Mouse (Mus musculus): ENCODE results near the gene Uba52. TPM values are rescaled to one million over a fixed set of nuclear protein-coding genes. Genes with fewer than 3 reads are reported as not detected.

Gene Uba52
- polyA plus RNA-seq, 1 experiment = 611 TPM

DNA sequence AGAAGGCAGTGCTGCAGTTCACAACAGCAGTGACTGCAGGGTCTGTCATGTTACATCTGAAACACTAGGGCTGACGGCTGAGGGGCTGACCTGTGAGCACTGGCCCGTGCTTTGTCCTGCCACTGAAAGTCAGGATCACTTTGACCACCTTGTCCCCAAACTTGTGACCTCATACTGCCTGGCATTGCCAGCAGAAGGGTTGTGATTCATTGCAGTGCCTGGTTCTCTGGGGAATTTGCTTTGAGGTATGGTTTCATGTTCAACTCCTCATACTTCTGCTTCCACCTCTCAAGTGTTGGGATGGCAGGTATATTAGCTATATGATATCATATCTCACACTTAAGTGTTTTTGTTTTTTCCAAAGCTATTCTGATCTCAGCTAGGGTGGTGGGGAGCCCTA lies 25.1 kb upstream of the Uba52 start:
- no peak for DNase-seq (ENCODE audit: low read depth in 1 of 2, low spot score in 2 of 2)
- peaks cover 28% of the 10 kb centered on the region for H3K36me3 ChIP-seq (ENCODE audit: control insufficient read depth, insufficient read depth, low read length)
- H3K4me3 ChIP-seq (ENCODE audit: extremely low read depth, insufficient read depth, insufficient read length) = no peak overlapping the region
- no peak overlapping the region for H3K27ac ChIP-seq (ENCODE audit: insufficient read depth, low read length)
- TF ChIP-seq POLR2A (IDR thresholded peaks at IDR 0.05; ENCODE audit: low read depth, low read length) (no peak), CTCF (IDR thresholded peaks at IDR 0.05; ENCODE audit: extremely low read depth, insufficient read depth, insufficient read length, insufficient replicate concordance) (no peak)
- WGBS = 95% methylated on average over 2 of the region's 2 CpGs
- H3K4me1 ChIP-seq (ENCODE audit: control insufficient read depth, insufficient read depth, insufficient read length) = peaks cover 13% of the 10 kb centered on the region; the same call in 1 of the 2 replicates
- H3K27me3 ChIP-seq (ENCODE audit: control insufficient read depth, insufficient read depth, low read length) = no peaks in the 10 kb centered on the region

DNA sequence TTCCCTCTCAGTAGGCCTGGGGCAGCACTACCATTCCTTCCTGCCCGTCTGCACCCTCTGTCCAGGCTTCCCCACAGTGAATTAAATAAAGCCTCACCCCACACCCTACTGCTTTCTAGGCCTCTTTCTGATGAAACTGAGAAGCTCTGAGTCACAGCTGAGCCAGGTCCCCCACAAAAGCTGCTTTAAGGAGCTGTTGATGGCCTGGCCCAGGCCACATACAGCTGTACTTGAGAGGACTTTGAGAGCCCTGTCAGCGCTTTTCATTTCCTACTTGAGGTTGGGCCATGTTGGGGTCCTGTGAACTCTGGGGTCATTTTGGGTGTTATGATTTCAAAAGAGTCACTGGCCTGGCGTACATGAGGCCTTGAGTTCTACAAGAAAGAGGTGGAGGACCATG lies 24.6 kb upstream of the Uba52 start:
- WGBS = 93% methylated on average over 3 of the region's 3 CpGs
- peaks cover 29% of the 10 kb centered on the region for H3K36me3 ChIP-seq (ENCODE audit: control insufficient read depth, insufficient read depth, low read length)

GRCm38 (mm10) chr8:70534281-70534680 lies 23.7 kb upstream of the Uba52 start:
- Histone ChIP-seq H3K27me3 (ENCODE audit: control insufficient read depth, insufficient read depth, low read length) (no peaks in the 10 kb centered on the region), H3K4me3 (ENCODE audit: extremely low read depth, insufficient read depth, insufficient read length) (no peak overlapping the region), H3K4me1 (ENCODE audit: control insufficient read depth, insufficient read depth, insufficient read length) (peaks cover 8% of the 10 kb centered on the region; the same call in 1 of the 2 replicates), H3K36me3 (ENCODE audit: control insufficient read depth, insufficient read depth, low read length) (peaks cover 32% of the 10 kb centered on the region), H3K27ac (ENCODE audit: insufficient read depth, low read length) (no peak overlapping the region)
- WGBS = 96% methylated on average over 12 of the region's 12 CpGs
- no peak for DNase-seq (ENCODE audit: low read depth in 1 of 2, low spot score in 2 of 2)
- TF ChIP-seq POLR2A (IDR thresholded peaks at IDR 0.05; ENCODE audit: low read depth, low read length) (no peak), CTCF (IDR thresholded peaks at IDR 0.05; ENCODE audit: extremely low read depth, insufficient read depth, insufficient read length, insufficient replicate concordance) (no peak)

More for the DNA sequence above, 24.6 kb upstream of the Uba52 start:
- Histone ChIP-seq H3K27me3 (ENCODE audit: control insufficient read depth, insufficient read depth, low read length) (no peaks in the 10 kb centered on the region), H3K4me1 (ENCODE audit: control insufficient read depth, insufficient read depth, insufficient read length) (peaks cover 8% of the 10 kb centered on the region; the same call in 1 of the 2 replicates), H3K4me3 (ENCODE audit: extremely low read depth, insufficient read depth, insufficient read length) (no peak overlapping the region), H3K27ac (ENCODE audit: insufficient read depth, low read length) (no peak overlapping the region)
- TF ChIP-seq POLR2A (IDR thresholded peaks at IDR 0.05; ENCODE audit: low read depth, low read length) (no peak), CTCF (IDR thresholded peaks at IDR 0.05; ENCODE audit: extremely low read depth, insufficient read depth, insufficient read length, insufficient replicate concordance) (no peak)
- no peak for DNase-seq (ENCODE audit: low read depth in 1 of 2, low spot score in 2 of 2)

GRCm38 (mm10) chr8:70530314-70530713 lies 19.7 kb upstream of the Uba52 start:
- Histone ChIP-seq H3K27ac (ENCODE audit: insufficient read depth, low read length) (no peak overlapping the region), H3K4me3 (ENCODE audit: extremely low read depth, insufficient read depth, insufficient read length) (no peak overlapping the region), H3K4me1 (ENCODE audit: control insufficient read depth, insufficient read depth, insufficient read length) (peaks cover 6% of the 10 kb centered on the region; the same call in 1 of the 2 replicates), H3K36me3 (ENCODE audit: control insufficient read depth, insufficient read depth, low read length) (peaks cover 32% of the 10 kb centered on the region), H3K27me3 (ENCODE audit: control insufficient read depth, insufficient read depth, low read length) (no peaks in the 10 kb centered on the region)
- WGBS = 91% methylated on average over 2 of the region's 2 CpGs
- no peak for DNase-seq (ENCODE audit: low read depth in 1 of 2, low spot score in 2 of 2)
- no peak for TF ChIP-seq CTCF (IDR thresholded peaks at IDR 0.05; ENCODE audit: extremely low read depth, insufficient read depth, insufficient read length, insufficient replicate concordance)
- no peak for TF ChIP-seq POLR2A (IDR thresholded peaks at IDR 0.05; ENCODE audit: low read depth, low read length)

- H3K27me3 ChIP-seq (ENCODE audit: control insufficient read depth, insufficient read depth, low read length) = no peaks in the 10 kb centered on the region
- peaks cover 32% of the 10 kb centered on the region for H3K36me3 ChIP-seq (ENCODE audit: control insufficient read depth, insufficient read depth, low read length)
- 88% methylated on average over 3 of the region's 3 CpGs for WGBS
- no peak for DNase-seq (ENCODE audit: low read depth in 1 of 2, low spot score in 2 of 2)
- H3K4me1 ChIP-seq (ENCODE audit: control insufficient read depth, insufficient read depth, insufficient read length) = peaks cover 6% of the 10 kb centered on the region; the same call in 1 of the 2 replicates
- H3K27ac ChIP-seq (ENCODE audit: insufficient read depth, low read length) = no peak overlapping the region
- no peak overlapping the region for H3K4me3 ChIP-seq (ENCODE audit: extremely low read depth, insufficient read depth, insufficient read length)
- TF ChIP-seq POLR2A (IDR thresholded peaks at IDR 0.05; ENCODE audit: low read depth, low read length) (no peak), CTCF (IDR thresholded peaks at IDR 0.05; ENCODE audit: extremely low read depth, insufficient read depth, insufficient read length, insufficient replicate concordance) (no peak)
Measured at GRCm38 (mm10) chr8:70529741-70530161, 19.1 kb upstream of the Uba52 start.

- H3K4me3 ChIP-seq (ENCODE audit: extremely low read depth, insufficient read depth, insufficient read length) = no peak overlapping the region
- no peaks in the 10 kb centered on the region for H3K27me3 ChIP-seq (ENCODE audit: control insufficient read depth, insufficient read depth, low read length)
- H3K4me1 ChIP-seq (ENCODE audit: control insufficient read depth, insufficient read depth, insufficient read length) = peaks cover 6% of the 10 kb centered on the region; the same call in 1 of the 2 replicates
- H3K36me3 ChIP-seq (ENCODE audit: control insufficient read depth, insufficient read depth, low read length) = peaks cover 27% of the 10 kb centered on the region
- WGBS = 45% methylated on average over 5 of the region's 5 CpGs
- TF ChIP-seq POLR2A (IDR thresholded peaks at IDR 0.05; ENCODE audit: low read depth, low read length) (no peak), CTCF (IDR thresholded peaks at IDR 0.05; ENCODE audit: extremely low read depth, insufficient read depth, insufficient read length, insufficient replicate concordance) (no peak)
- H3K27ac ChIP-seq (ENCODE audit: insufficient read depth, low read length) = no peak overlapping the region
- no peak for DNase-seq (ENCODE audit: low read depth in 1 of 2, low spot score in 2 of 2)
Measured at GRCm38 (mm10) chr8:70529299-70529698, 18.7 kb upstream of the Uba52 start.

- no peaks in the 10 kb centered on the region for H3K27me3 ChIP-seq (ENCODE audit: control insufficient read depth, insufficient read depth, low read length)
- no peak for TF ChIP-seq POLR2A (IDR thresholded peaks at IDR 0.05; ENCODE audit: low read depth, low read length)
- no peak for TF ChIP-seq CTCF (IDR thresholded peaks at IDR 0.05; ENCODE audit: extremely low read depth, insufficient read depth, insufficient read length, insufficient replicate concordance)
- DNase-seq (ENCODE audit: low read depth in 1 of 2, low spot score in 2 of 2) = no peak
- H3K4me1 ChIP-seq (ENCODE audit: control insufficient read depth, insufficient read depth, insufficient read length) = peaks cover 6% of the 10 kb centered on the region; the same call in 1 of the 2 replicates
- peak overlapping the region; percentile 73 for H3K27ac ChIP-seq (ENCODE audit: insufficient read depth, low read length)
- H3K4me3 ChIP-seq (ENCODE audit: extremely low read depth, insufficient read depth, insufficient read length) = peak overlapping the region; percentile 89
- H3K36me3 ChIP-seq (ENCODE audit: control insufficient read depth, insufficient read depth, low read length) = peaks cover 22% of the 10 kb centered on the region
- 15% methylated on average over 13 of the region's 13 CpGs for WGBS
Measured at GRCm38 (mm10) chr8:70528182-70528797, 17.7 kb upstream of the Uba52 start.
